Mouse (Mus musculus) erythroblast, adult 5-6 weeks (primary cell): ENCODE results near the gene Sohlh1. TPM values are rescaled to one million over a fixed set of nuclear protein-coding genes. Genes with fewer than 3 reads are reported as not detected.
"Not testable (repeated sequence)": the region's sequence is repeated elsewhere in the genome, so short reads cannot be mapped to it uniquely, and the experiment has no call there.

Source experiments
- ATAC-seq: replicated peaks from 2 replicates; pipeline ENCODE4 v1.8.0; 2016; ENCODE audit warnings: moderate number of reproducible peaks, mild to moderate bottlenecking, moderate TSS enrichment, inconsistent platforms; ENCODE audit not compliant: poor library complexity, low FRiP score, severe bottlenecking
- total RNA-seq, 2 experiments: library from RNA; stranded (forward) in 1 of 2; stranded (reverse) in 1 of 2; fragments of 150-400 nt in 1 of 2; fragments of 200-764, 138-1000 nt in 1 of 2; gene quantifications; 2 replicates each; pipeline versions ENCODE4 v1.2.3 to v1.2.4; 2015 to 2017; ENCODE audit warnings: low replicate concordance in 2 of 2

The Sohlh1 gene
- total RNA-seq, 2 experiments from 2014 or later: not detected

GRCm38 (mm10) chr2:25844097-25844496 lies 3.0 kb downstream of the Sohlh1 start:
- ATAC-seq: no peak

- no peak for ATAC-seq
Observed at GRCm38 (mm10) chr2:25842758-25843157, 4.3 kb downstream of the Sohlh1 start.

DNA sequence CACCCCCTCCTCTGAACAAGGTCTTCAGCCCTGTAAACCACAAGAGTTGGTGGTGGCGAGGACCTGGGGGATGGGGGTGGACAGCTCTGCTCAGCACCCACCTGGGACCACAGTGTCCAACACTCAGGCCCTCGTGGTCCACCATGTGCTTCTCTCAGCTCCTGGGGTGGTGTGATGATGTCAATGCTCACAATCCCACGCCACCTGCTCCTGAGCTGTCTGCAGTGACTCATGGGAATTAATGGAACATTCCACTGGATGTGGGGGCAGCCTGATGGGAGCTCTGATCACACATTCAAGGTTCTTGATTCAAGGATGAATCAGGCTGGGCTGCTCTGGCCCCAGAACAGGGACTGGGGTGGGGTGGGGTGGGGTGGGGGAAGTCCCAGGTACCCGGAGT lies 4.9 kb downstream of the Sohlh1 start:
- no peak for ATAC-seq

DNA sequence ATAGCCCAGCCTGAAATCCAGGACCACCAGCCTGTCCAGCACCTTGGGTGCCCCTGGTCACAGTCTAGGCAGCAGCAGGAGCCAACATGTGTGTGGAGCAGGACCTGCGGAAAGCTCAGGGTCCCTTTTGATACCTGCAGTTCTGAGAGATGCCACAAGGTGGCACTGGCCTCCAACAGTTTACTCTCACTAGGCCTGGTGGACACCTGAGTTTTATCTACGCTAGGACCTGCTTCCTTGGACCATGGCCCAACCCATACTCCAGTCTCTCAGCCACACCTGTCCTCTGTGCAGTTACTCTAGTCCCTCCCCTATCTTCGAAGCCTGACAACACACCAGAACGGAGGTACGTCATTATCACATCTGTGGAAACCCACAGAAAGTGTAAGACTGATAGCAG lies 10.8 kb downstream of the Sohlh1 start:
- ATAC-seq: peak; percentile 79

DNA sequence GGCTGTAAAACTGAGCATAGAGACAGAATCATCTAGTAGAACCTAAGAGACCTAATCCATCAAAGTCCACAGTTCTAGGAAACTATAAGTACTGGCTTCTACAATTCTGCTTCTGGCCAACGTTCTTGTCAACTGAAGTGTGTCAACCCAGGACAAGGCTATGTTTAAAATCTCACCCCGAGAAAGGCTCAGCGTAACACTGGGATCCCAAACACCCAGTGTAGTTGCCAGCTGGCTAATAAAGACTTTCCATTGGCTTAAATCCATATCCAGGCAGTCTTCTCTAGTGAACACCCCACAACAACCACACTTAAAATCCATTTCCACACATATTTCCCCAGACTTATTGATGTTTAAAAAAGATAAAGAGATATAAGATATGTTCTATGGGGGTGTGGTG lies 16.3 kb downstream of the Sohlh1 start:
- no peak for ATAC-seq

DNA sequence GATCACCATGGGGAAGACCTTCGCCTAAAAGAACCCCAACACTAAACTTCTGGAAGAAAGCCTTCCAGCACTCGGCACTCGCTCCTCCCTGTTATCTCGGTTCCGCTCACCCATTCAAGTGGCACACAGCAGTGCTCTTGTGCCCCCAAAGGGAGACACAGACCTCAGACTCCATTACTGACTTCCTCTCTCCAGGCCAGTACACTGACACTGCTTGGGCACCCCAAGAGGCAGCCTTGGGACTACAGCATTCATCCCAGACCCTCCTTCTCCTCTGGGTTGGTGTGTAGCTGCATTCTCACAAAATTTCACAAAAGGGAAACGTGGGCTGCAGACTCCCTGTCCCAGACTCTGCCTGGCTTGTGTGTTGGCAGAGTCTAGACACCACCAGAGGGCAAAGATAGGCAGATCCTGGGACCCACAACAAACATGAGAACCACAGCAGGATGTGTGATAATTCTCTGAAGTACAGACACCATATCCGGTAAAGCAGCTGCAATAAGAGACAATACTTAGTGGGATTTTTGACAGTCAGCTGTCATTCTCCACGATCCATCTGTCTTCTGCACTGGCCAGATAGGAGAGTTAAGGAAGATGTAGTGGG lies 18.6 kb downstream of the Sohlh1 start:
- ATAC-seq: no peak

GRCm38 (mm10) chr2:25824751-25825150 lies 22.3 kb downstream of the Sohlh1 start:
- ATAC-seq: no peak

GRCm38 (mm10) chr2:25822806-25823205 lies 24.2 kb downstream of the Sohlh1 start, which contains the start of gene Lcn9:
TSS of gene Lcn9 (plus strand) at chr2:25823153.
- ATAC-seq: no peak

DNA sequence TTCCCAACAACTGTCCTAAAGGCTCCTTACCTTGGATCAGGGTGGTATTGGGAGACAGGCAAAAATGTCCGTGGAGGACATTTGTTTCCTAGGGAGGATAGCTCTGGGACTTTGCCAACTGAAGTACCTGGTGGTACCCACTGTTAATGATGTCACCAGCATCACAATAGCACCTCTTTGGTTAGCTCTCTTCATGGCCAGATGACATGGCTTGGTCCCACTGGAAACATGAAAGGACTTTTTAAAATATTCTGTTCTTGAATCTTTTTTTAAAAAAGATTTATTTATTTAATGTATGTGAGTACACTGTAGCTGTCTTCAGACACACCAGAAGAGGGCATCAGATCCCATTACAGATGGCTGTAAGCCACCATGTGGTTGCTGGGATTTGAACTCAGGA lies 31.3 kb downstream of the Sohlh1 start, which contains the start of gene Glt6d1:
TSS of gene Glt6d1 (minus strand) at position 101 of the 400 bp plus-strand sequence.
- ATAC-seq: not testable (repeated sequence)

GRCm38 (mm10) chr2:25813364-25813763 lies 33.7 kb downstream of the Sohlh1 start:
- ATAC-seq: no peak

GRCm38 (mm10) chr2:25811711-25812110 lies 35.3 kb downstream of the Sohlh1 start:
- no peak for ATAC-seq

GRCm38 (mm10) chr2:25798065-25798464 lies 49.0 kb downstream of the Sohlh1 start:
- no peak for ATAC-seq

DNA sequence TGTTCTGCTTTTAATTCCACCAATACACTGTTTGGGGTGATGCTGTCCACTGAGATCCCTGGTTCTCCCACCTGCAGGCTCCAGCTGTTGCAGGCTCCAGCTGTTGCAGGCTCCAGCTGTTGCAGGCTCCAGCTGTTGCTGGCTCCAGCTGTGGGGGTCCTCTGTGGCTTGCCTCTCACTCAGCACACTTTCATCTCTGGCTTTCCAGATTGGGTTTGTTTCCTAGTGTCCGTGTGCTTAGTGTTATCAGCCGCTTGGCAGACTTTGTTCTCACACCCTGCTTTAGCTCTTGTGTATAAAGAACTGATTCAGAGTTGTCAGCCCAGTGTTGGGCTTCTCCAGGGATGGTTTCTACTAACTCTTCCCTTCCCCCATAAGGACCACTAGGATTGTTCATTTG lies 49.4 kb downstream of the Sohlh1 start:
- ATAC-seq: no peak

Other genes starting within 250 kb of the Sohlh1 start
- 18.1 and 22.4 TPM in 2 replicates for gene Rabl6, start 238.7 kb downstream of the Sohlh1 start, total RNA-seq (2015; ENCODE audit: low replicate concordance)
- gene Rabl6, start 238.7 kb downstream of the Sohlh1 start, total RNA-seq (2017; ENCODE audit: low replicate concordance): 11.8 and 29.1 TPM in 2 replicates
- not detected in 2 replicates for gene Ccdc183, start 229.6 kb downstream of the Sohlh1 start, total RNA-seq (2015; ENCODE audit: low replicate concordance)
- not detected in 2 replicates for gene Ccdc183, start 229.6 kb downstream of the Sohlh1 start, total RNA-seq (2017; ENCODE audit: low replicate concordance)
- gene Tmem141, start 225.2 kb downstream of the Sohlh1 start, total RNA-seq (2015; ENCODE audit: low replicate concordance): 4.6 and 6.0 TPM in 2 replicates
- gene Tmem141, start 225.2 kb downstream of the Sohlh1 start, total RNA-seq (2017; ENCODE audit: low replicate concordance): 2.2 and 9.4 TPM in 2 replicates
- 20.5 and 47.1 TPM in 2 replicates for gene Fcna, start 219.2 kb downstream of the Sohlh1 start, total RNA-seq (2015; ENCODE audit: low replicate concordance)
- gene Fcna, start 219.2 kb downstream of the Sohlh1 start, total RNA-seq (2017; ENCODE audit: low replicate concordance): 24.3 and 27.7 TPM in 2 replicates
- gene Lcn8, start 194.1 kb downstream of the Sohlh1 start, total RNA-seq (2015; ENCODE audit: low replicate concordance): not detected in 2 replicates
- gene Lcn8, start 194.1 kb downstream of the Sohlh1 start, total RNA-seq (2017; ENCODE audit: low replicate concordance): not detected in 2 replicates
- not detected in 2 replicates for gene Lcn5, start 189.3 kb downstream of the Sohlh1 start, total RNA-seq (2015; ENCODE audit: low replicate concordance)
- not detected in 2 replicates for gene Lcn5, start 189.3 kb downstream of the Sohlh1 start, total RNA-seq (2017; ENCODE audit: low replicate concordance)
- gene Lcn6, start 170.5 kb downstream of the Sohlh1 start, total RNA-seq (2015; ENCODE audit: low replicate concordance): not detected in 2 replicates
- gene Lcn6, start 170.5 kb downstream of the Sohlh1 start, total RNA-seq (2017; ENCODE audit: low replicate concordance): not detected in 2 replicates
- not detected in 2 replicates for gene Lcn10, start 164.5 kb downstream of the Sohlh1 start, total RNA-seq (2015; ENCODE audit: low replicate concordance)
- gene Lcn10, start 164.5 kb downstream of the Sohlh1 start, total RNA-seq (2017; ENCODE audit: low replicate concordance): not detected in 2 replicates
- not detected in 2 replicates for gene Obp2a, start 147.2 kb downstream of the Sohlh1 start, total RNA-seq (2015; ENCODE audit: low replicate concordance)
- gene Obp2a, start 147.2 kb downstream of the Sohlh1 start, total RNA-seq (2017; ENCODE audit: low replicate concordance): not detected in 2 replicates
- gene Bmyc, start 140.5 kb downstream of the Sohlh1 start, total RNA-seq (2015; ENCODE audit: low replicate concordance): 1.5 and 2.3 TPM in 2 replicates
- gene Bmyc, start 140.5 kb downstream of the Sohlh1 start, total RNA-seq (2017; ENCODE audit: low replicate concordance): not detected in 2 replicates
- gene Obp2b, start 110.2 kb downstream of the Sohlh1 start, total RNA-seq (2015; ENCODE audit: low replicate concordance): not detected in 2 replicates
- gene Obp2b, start 110.2 kb downstream of the Sohlh1 start, total RNA-seq (2017; ENCODE audit: low replicate concordance): not detected in 2 replicates
- gene Lcn3, start 81.7 kb downstream of the Sohlh1 start, total RNA-seq (2015; ENCODE audit: low replicate concordance): not detected in 2 replicates
- gene Lcn3, start 81.7 kb downstream of the Sohlh1 start, total RNA-seq (2017; ENCODE audit: low replicate concordance): not detected in 2 replicates
- not detected in 2 replicates for gene Lcn11, start 70.2 kb downstream of the Sohlh1 start, total RNA-seq (2015; ENCODE audit: low replicate concordance)
- gene Lcn11, start 70.2 kb downstream of the Sohlh1 start, total RNA-seq (2017; ENCODE audit: low replicate concordance): not detected in 2 replicates
- not detected in 2 replicates for gene Gm13539, start 65.0 kb downstream of the Sohlh1 start, total RNA-seq (2015; ENCODE audit: low replicate concordance)
- gene Gm13539, start 65.0 kb downstream of the Sohlh1 start, total RNA-seq (2017; ENCODE audit: low replicate concordance): not detected in 2 replicates
- gene Glt6d1, start 31.4 kb downstream of the Sohlh1 start, total RNA-seq (2015; ENCODE audit: low replicate concordance): not detected in 2 replicates
- gene Glt6d1, start 31.4 kb downstream of the Sohlh1 start, total RNA-seq (2017; ENCODE audit: low replicate concordance): not detected in 2 replicates
- gene Lcn9, start 24.1 kb downstream of the Sohlh1 start, total RNA-seq (2015; ENCODE audit: low replicate concordance): not detected in 2 replicates
- not detected in 2 replicates for gene Lcn9, start 24.1 kb downstream of the Sohlh1 start, total RNA-seq (2017; ENCODE audit: low replicate concordance)
- gene Kcnt1, start 16.5 kb upstream of the Sohlh1 start, total RNA-seq (2015; ENCODE audit: low replicate concordance): not detected in 2 replicates
- gene Kcnt1, start 16.5 kb upstream of the Sohlh1 start, total RNA-seq (2017; ENCODE audit: low replicate concordance): not detected in 2 replicates
- gene Camsap1, start 136.0 kb upstream of the Sohlh1 start, total RNA-seq (2015; ENCODE audit: low replicate concordance): 4.0 and 20.9 TPM in 2 replicates
- gene Camsap1, start 136.0 kb upstream of the Sohlh1 start, total RNA-seq (2017; ENCODE audit: low replicate concordance): 10.7 and 19.5 TPM in 2 replicates
- gene Ubac1, start 174.5 kb upstream of the Sohlh1 start, total RNA-seq (2015; ENCODE audit: low replicate concordance): 531 and 563 TPM in 2 replicates
- 630 and 869 TPM in 2 replicates for gene Ubac1, start 174.5 kb upstream of the Sohlh1 start, total RNA-seq (2017; ENCODE audit: low replicate concordance)